Mouse (Mus musculus) heart, adult 2 months (tissue): ENCODE results near the gene Sgsm3.

Experiments
- CTCF ChIP-seq: fragments of 200-600 bp; IDR thresholded peaks from 2 replicates; pipeline ENCODE4 v1.8.1; 2022; ENCODE audit warnings: antibody characterized with exemption, mild to moderate bottlenecking, moderate library complexity
- POLR2A ChIP-seq: fragments of 200-500 bp; IDR thresholded peaks from 2 replicates; pipeline ENCODE4 v1.6.1; 2011; ENCODE audit warnings: mild to moderate bottlenecking, low read depth, low read length, control low read depth; ENCODE audit not compliant: insufficient read depth

DNA sequence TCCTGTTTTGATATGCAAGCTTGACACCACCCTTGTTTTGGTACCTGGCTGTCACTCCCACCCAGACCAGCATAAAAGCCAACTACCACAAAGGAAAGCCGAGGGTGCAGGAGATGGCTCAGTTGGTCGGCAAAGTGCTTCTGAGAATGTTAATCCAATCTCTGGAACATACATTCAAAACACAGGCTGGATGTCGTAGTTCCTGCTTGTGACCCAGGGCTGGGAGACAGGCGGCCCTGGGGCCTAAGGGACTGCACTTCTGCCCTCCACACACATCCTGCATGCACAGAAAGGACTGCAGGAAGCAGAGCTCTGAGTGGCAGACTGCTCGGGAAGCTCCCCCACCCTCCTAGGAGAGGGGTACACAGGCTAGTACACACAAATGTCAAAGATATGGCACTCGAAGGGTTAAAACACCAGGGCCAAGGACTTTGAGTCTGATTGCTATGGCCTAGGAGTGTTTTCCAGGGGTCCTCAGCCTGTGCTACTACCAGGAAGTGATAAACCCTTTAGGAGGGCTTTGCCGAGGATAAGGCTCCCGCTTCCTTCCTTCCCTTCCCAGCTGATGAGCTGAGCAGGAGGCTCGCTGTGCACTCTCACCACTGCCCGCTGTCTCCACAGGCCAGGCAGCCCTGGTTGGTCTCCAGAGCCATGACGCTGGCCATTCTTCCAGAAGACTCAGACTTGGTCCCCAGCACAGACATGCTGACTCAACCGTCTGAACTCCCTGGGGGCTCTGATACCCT is 58.0 kb downstream of the Sgsm3 start:
- TF ChIP-seq POLR2A = no peak
- no peak for TF ChIP-seq CTCF
